Mouse (Mus musculus): ENCODE results near the gene Lrrc15.
A peak's percentile ranks its signal among the peaks of the same experiment; 100 is the strongest.

Gene Lrrc15

DNA sequence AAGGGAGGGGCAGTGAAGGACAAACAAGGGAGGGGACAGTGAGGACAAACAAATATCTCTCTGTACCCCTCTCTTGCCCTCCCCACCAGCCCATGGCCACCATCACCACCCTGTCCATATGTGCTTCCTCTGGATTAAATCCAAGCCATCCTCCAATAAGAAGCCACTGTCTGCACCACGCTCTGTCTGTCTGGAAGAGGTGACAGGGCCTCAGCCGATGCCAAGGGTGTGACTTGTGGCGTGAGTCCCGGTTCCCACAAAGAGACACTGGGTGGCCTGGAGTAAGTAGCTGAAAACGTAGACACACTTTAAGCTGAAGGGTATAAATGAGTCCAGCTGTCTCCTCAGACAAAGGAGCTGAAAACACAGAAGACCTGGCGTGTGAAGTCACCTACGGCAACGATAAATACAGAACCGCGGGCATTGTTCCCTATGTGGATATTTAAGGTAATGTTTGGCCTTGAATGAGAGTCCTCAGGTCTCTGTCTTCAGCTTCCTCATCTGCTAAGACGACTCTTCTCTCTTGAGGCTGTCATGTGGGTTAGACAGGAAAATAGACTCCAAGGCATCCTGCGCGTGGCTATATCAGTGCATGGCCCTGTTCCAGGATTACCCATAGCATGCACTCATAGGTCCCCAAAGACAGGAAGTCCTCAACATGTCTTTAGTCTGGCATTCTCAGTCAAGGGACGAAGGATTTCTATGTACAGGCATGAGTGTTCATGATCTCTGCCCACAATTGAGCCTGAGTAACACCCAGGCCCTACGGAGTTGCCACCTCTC lies 7.3 kb downstream of the Lrrc15 start:
- DNase-seq, result no peak

DNA sequence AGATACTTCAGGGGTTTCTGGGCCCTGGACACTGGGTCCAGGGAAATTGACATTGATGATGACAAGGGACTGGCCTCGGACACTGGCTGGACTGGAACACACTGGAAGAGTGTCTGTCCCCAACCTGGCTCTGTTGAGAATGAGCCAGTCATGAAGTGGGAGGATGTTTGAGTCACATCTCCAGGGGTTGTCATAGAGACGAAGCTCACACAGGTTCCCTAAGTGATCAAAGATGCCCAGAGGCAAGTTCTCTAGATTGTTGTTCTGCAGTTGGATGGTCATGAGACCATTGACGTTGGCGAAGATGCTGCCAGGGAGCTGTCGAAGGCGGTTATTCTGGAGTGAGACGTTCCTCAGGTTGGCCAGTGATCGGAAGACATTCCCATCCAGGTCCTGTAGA lies 10.0 kb downstream of the Lrrc15 start:
- DNase-seq, result no peak

DNA sequence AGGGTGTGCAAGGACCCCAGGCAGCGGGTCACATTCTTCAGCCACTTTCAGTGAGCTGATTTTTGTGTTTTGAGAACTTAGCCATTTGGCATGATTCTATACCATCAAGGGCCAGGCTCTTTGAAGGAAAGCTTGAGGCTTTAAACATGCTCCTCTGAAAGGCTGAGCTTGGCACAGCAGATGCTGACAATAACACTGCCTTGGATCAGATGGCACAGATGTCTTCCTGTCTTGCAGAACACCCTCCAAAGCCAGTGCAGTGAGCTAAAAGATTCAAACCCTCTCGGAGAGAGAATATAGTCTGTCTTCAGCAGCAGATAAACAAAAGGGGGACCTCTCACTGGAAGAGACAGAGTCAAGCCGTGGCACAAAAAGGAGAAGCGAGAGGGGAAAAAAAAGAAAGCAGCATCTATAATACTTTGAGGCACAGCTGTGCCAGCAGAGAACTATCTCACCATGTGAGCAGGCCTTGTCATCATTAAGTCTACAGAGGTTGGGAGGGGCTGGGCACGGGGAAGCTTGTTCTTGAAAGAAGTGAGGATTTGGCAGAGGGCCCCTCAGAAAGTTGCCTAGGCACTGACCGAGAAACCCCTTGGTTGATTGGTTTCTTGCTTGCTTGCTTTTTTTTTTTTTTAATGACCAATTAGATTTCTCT lies 11.0 kb downstream of the Lrrc15 start:
- DNase-seq, result no peak

DNA sequence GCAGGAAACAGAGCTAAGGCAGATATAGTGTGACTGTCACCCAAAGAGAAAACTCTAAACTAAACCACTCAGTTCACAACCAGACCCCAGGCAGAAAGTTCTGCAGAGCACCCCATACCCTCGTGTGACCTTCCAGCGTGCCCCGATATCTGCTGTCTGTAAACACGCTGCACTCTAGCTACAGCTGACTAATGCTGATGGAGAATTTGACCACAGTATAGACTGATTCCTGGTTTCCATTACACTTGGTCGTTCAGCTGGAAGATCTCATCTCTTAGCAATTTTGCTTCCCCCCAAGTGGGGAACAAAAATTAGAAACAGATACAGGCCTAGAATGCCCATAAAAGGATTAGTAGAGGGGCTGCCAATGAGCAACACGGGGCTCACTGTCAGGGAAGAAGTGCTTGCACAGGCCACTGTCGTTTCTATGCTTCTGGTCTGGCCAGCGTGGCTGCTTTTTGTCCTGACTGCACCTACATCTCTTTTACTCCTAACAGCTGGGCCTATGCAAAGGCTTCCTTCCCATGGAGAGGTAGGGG lies 11.8 kb downstream of the Lrrc15 start:
- no peak for DNase-seq

DNA sequence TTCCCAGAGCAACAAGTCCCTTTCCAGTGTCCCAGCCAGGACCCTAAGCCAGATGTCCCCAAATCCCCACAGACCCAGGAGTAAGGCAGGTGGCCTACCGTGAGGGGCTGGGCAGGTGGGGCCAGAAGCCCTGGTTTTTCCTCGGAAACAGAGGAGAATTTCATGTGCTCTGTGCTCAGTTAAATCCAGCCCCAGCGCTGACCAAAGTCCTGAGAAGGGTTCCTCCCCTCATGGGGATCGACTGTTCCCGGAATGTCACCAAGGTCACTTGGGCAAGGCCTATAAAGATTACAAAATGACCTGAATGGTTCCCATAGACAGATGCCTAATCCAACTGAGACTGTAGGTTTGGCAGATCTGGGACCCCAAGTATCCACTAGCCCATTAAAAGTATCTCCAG lies 15.7 kb downstream of the Lrrc15 start, which contains the start of gene Cpn2:
Gene Cpn2 (minus strand): TSS at position 141 of the 400 bp plus-strand sequence.
- no peak for DNase-seq

DNA sequence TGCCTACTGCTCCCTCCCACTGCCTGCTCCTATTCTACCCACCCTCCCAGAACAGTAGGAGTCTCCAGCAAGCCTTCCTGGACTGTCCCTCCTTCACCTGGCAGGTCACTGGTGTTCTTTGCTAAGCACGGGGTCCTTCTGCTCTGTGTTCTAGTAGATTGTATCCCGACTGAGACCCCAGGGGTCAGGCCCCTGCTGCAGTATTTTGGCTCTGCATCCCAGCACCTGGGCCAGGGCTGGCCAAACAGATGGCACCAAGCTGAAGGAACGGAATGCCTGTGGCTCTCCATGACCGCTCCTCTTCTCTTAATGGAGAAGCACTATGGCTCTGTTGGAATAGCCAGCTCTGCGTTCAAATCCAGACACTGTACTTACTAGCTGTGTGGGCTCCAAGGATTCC lies 16.5 kb downstream of the Lrrc15 start:
- DNase-seq, result no peak

DNA sequence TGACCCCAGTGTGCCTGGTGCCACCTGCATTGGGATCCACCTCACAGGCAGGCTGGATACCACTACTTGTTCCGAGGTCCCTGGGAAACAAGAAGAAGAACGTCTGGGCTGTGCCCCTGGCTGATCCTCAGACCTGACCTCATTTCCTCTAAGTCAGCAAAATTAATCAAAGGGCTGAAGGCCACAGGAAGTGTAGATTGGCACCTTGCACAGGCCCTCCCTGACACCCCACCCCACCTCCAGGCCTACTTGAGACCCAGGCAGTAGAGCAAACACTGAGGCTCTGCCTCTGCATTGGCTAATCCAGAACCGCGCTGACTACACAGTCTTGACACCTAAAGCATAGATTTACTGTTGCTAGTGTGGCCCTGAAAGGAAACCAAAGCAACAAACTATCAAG lies 17.4 kb downstream of the Lrrc15 start:
- DNase-seq, result no peak

DNA sequence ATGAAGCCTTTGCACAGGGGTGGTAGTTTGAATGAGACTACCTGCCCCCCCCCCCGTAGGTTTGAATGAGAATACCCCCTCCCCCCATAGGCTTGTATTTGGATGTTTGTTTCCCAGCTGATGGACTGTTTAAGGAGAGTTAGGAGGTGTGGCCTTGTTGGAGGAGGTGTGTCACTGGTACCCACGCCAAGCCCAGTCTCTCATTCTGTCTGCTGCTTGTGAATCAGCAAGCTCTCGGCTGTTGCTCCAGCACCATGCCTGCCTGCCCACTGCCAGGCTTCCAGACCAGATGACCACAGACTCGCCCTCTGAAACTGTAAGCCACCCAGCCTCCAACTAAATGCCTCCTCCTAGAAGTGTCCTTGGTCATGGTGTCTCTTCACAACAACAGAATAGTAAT lies 19.9 kb downstream of the Lrrc15 start:
- no peak for DNase-seq

DNA sequence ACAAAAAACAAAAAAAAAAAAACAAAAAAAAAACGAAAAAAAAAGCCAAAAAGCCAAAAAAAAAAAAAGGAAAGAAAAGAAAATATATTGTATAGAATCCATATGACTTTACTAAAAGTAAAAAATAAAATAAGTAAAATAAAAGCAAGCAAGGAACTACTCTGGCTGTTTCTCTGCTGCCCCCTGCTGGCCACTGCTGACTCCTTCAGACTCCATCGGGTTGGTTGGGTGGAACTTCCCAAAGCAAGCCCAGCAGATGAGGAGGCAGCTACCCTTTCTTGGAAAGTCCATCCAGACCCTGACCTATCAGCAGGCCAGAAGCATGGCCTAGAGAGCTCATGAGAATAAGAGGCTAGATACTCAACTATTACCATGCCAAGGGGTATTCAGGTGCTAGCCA lies 20.4 kb downstream of the Lrrc15 start:
- DNase-seq, result peak; percentile 47

DNA sequence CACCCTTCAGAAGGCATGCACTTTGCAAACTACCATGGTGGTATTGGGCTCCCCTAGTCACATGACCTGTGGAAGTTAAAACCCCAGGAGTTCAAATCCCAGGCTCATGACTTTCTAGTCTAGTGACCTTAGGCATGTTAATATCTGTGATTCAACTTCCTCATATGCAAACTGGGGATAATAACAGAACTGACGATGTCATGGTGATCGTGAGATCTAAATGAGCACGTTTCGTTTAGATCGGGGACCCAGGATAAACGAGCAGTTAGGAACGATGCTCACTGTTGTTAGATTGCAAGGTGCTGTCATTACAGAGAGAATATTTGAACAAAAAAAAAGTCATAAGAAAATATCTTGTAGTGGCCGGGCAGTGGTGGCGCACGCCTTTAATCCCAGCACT lies 20.9 kb downstream of the Lrrc15 start:
- DNase-seq, result no peak

DNA sequence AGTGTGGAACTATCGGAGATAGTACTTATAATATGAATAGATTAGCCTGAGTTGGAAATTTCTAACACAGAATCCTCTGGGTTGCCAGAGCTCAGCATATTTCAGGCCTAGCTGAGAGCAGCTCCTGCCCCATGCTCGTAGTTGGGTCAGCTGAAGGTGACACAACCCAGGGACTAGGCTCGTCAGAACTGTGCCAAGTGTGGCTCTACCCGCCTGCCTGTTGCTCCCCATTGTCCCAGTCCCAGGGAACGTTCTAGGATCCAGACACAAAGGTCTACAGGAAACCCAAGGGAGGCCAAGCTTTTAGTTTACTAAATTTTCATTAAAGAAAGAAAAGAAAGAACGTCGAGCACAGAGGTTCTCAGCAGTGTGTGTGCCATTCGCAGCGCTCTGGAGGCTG lies 21.7 kb downstream of the Lrrc15 start:
- DNase-seq, result no peak

DNA sequence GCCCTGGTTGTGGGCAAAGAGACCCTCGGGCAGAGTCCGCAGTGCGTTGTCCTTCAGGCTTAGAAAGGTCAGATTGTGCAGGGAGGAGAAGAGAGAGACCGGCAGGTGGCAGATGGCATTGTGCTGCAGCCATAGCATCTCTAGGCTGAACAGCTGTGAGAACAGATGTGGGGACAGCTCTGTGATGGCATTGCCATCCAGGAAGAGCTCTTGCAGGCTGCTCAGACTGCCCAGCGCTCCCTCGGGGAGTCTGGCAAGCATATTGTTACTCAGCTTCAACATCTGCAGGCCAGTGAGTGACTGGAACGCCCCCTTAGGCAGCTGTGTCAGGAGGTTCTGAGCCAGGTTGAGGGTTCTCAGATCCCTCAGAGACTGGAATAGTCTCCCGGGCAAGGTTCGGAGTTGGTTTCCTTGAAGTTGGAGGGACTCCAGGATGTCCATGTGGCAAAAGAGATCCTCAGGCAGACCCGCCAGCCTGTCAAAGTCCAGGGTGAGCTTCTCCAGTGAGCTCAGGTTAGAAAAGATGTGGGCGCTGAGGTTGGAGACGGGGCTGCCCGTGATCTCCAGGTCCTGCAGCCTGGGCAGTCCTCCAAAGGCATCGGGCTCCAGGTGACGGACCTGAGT lies 22.9 kb downstream of the Lrrc15 start:
- peak; percentile 68 for DNase-seq

DNA sequence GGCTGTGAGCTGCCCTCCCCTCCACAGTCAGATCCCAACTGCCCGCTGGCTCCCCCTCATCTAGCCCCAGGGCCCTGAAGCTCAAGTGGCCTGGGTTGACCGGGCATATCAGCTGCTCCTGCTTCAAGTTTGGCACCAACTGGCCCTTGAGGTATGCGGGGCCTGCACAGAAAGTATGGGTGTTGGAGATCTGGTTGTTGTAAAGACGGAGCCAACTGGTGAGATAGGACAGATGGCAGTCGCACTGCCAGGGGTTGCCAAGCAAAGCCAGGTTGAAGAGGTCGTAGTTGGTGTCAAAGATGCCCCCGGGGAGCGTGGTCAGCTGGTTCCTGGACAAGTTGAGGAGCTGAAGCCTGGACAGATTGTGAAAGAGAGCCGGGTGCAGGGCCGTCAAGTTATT lies 23.6 kb downstream of the Lrrc15 start:
- no peak for DNase-seq

DNA sequence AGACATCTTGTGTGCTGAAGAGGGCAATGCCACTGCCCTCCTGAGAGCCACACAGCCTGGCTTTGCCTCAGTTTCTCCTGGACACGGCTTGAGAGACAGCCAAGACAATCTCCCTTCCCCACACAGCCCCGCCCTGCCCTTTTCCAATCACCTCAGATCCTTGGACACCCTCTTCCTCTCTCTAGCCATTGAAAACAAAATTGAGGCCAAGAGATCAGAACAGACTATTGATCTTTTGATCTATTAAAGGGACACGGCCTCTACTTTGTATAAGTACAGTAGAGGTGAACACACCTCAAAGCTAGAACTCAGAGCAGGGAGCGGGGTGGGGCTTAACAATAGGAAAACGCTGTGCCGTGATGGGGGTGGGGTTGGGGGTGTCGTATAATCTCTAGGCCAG lies 24.6 kb downstream of the Lrrc15 start:
- no peak for DNase-seq

DNA sequence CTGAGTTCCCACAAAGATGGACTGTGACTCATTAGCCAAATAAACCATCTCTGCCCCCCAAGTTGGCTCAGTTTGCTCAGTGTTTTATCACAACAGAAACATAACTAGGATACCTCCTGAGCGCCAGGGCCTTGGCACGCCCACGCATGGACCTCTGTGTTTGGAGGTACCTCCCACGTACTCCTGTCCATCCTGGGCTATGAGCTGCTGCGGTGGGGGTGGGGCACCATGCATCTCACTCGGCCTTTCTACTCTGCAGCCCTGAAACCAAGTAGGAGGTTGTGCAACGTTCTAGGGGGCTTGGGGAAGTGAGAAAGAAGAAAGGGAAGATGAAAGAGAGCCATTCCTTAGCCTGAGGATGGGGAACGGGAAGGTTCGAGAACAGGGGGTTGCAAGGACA lies 25.3 kb downstream of the Lrrc15 start:
- no peak for DNase-seq

DNA sequence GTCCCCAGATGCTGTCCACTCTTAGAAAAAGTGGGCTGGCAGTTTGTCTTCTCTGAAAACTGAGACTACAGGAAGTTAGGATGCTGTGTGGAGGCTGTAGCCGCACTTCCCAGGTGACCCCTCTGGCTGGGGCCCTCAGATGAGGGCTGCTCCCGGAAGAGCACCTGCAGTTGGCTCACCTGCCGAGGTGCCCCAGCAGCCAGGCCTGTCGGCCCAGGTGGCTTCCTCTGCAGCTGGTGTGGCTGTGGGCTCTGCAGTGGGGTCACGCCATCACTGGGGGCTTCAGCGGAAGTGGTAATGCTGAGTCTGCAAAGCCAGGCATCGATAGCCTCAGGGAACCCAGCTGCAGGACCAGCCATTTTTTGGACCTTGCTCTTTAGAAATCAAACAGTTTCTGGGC lies 28.0 kb downstream of the Lrrc15 start:
- DNase-seq, result no peak

DNA sequence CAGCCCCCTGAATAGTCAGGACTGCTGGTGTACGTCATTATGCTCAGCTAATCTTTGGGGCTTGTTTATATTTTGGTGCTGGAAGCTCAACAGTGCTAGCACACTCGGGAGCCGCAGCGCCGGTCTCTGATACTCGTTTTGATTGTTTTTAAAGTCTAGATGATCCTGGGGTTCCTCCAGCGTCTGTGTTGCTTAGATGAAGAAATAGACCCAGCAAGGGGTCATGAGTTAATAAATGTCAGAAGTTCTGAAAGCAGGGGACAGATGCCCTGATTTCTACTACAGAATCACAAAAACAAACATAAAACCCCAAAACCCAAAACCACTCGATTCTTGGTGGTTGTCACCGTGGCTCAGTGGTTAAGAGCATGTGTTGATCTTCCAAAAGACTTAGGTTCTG lies 29.2 kb downstream of the Lrrc15 start:
- DNase-seq, result no peak

DNA sequence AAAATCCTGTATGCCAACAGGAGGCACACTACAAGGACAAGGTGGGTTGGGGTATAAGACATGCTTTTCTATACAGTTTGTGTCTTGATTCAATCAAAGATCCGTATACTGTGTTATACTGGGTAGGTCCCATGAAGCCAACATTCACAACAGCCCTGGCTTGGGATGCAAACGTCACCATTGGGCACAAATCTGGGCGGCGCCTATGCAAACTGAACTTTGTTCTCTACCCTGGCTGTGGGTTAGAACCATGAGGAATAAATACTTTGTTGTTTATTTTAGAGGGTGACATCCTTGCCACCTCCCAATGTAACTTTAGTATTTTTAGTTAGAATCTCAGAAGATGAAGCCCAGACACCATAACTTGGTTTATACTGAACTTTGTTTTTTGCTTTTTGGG lies 29.7 kb downstream of the Lrrc15 start:
- DNase-seq, result no peak

DNA sequence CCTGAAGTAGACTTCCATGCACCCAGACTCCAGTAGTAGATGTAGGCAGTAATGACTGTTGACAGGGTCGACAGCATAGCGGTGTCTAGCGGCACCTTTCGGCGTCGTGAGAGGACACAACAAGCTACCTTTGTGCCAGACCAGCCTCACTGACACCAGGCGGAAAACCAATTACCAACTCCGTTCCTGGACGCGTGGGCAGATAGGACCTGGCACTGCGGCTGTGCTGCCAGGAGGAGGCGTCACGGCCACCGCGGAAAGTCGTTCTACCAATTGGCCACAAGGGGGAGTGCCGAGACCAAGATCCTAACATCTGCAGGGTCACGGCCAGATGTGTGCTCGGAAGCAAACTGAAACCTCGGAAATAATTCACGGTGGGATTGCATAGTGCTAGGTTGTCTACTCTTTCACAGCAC lies 31.0 kb downstream of the Lrrc15 start:
- DNase-seq, result peak; percentile 78

DNA sequence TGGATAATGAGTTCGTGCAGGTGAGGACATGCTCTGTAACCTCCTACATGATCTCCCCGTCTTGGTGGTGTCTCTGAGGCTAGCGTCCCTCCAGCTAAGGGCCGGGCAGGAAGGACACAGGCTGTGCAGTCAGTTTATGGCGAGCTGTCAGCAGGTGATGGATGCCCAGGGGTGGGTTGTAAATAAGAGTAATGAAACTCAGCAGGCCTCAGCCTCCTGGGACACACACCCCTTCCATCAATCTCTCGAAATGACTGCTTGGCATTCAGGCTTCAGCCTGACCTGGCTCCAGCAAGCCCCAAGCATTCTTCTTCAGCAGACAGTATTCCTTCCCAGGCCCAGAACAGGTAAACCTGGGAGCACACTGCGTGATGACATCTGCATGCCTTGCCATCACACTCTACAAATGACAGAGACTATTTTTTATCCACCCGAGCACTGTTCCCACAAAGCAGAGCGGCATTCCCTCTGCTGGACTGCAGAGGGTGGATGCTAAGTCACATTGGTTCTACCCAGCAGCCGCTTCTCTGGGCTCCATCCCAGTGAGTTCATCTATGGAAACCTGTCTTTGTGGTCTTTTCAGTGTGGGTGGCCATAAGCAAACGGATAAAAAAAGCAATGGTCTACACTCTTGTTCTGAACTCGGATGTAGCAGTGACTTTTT lies 38.9 kb downstream of the Lrrc15 start:
- no peak for DNase-seq

DNA sequence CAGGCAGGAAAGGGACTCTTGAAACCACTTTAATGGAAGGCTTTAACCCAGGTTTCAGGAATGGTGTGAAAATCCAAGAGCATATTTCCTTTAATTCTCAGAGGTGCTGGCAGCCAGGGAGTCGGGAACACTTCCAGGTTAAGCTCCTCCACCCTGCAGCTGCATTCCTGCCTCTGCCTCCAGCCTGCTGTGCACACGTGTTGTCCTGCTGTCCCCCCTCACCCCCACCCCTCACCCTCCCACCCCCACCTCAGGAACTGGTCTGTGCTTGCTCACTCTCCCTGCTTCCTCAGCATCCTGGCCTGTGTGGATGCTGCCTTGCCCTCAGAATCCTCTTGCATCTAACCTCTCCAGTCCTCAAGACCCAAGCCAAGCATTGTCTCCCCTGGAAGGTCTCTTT lies 41.4 kb downstream of the Lrrc15 start:
- DNase-seq, result no peak

DNA sequence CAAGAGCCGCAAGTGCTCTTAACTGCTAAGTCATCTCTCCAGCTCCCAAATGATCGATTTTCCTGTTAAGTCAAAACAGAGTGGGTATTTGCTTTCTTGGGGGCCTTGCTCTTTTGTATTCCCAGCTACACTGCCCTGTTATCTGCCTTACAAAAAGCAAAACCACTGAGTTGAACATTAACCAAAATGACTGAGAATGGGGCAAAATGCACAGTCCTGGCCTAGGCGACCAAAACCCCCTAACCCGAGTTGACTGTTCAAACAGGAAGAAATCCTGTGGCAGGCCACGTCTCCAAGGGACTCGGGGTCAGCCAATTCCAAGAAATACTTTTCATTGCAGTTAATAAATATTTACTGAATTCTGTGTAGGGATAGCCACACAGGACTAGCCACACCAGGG lies 44.3 kb downstream of the Lrrc15 start:
- DNase-seq, result peak; percentile 53

DNA sequence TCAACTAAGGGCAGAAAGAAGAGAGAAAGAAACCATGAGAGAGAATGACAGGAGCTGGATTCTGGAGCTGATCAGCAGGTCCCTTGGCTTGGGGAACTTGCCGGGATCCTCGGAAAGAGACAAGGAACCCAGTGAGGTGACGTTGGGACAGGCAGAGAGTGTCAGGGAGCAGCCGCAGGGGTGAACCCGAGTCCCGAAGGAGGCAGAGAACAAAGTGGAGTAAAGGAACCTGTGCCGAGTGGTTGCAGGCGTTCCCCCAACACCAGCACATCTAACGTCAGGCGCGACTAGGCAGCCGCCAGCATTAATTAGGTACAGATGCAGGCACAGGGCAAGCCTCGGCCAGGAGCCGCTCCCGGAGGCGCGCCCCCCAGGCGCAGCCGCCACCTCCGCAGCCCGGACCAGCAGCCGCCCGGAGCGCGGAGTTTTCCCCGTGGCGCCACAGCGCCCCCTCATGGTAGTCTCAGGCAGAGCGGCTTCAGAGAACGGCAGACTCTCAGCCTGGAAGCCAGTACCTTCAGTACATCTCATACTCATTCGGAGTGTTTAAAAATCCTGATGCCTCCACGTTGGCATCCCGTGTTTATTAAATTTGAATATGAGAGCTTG lies 46.9 kb downstream of the Lrrc15 start:
- peak; percentile 69 for DNase-seq
